ENCODE assay signal across 20 mouse cellular contexts in genomic region chr12:8329236-8329635, GRCm38 (mm10). TPM values are rescaled to one million over a fixed set of nuclear protein-coding genes. Genes with fewer than 3 reads are reported as not detected.
DNase-seq lines count a peak whose midpoint lies in the region; ATAC-seq and TF ChIP-seq lines count a peak whose summit lies in the region.
"Had no signal": no experiment of that assay in that cellular context is flagged by ENCODE, and none has a peak within 500 bp of the region (broad histone marks: within the 10 kb centered on the region; RNA-seq: fewer than 3 reads in every experiment).

No protein-coding gene starts in this region.

- H3K9ac ChIP-seq in hindbrain, postnatal 0 days (replicated peaks; ENCODE audit: low read length) = no peak overlapping the region
- H3K9ac ChIP-seq in hindbrain, embryonic 12.5 days = no peak overlapping the region
- no peak overlapping the region for H3K9ac ChIP-seq in lung, embryonic 14.5 days
- H3K9ac ChIP-seq: forebrain, embryonic 13.5 days; hindbrain, embryonic 13.5 days; limb, embryonic 15.5 days; lung, embryonic 15.5 days; midbrain, embryonic 13.5 days; neural tube, embryonic 13.5 days had no signal

- DNase-seq in adrenal gland, postnatal 14 days = peak; percentile 77
- DNase-seq in adrenal gland, postnatal 4 days (ENCODE audit: low spot score in 2 of 2) = no peak
- DNase-seq in hindbrain, postnatal 0 days (ENCODE audit: low spot score) = no peak
- no peak for DNase-seq in lung, embryonic 14.5 days
- DNase-seq in lung, postnatal 4 days = no peak
- no peak for DNase-seq in gastrocnemius, adult 8-10 months (ENCODE audit: low spot score in 2 of 2)
- DNase-seq: cerebellum, adult 8-10 months; gastrocnemius, postnatal 36 days; right cerebral cortex, adult 18-20 months; thymus, postnatal 14 days had no signal

- no peak overlapping the region for H3K4me3 ChIP-seq in hindbrain, postnatal 0 days (ENCODE audit: low read length)
- H3K4me3 ChIP-seq in hindbrain, embryonic 12.5 days = no peak overlapping the region
- no peak overlapping the region for H3K4me3 ChIP-seq in lung, embryonic 14.5 days (ENCODE audit: low read depth, low read length)
- H3K4me3 ChIP-seq: forebrain, embryonic 13.5 days; hindbrain, embryonic 13.5 days; limb, embryonic 15.5 days; lung, embryonic 15.5 days; midbrain, embryonic 13.5 days; neural tube, embryonic 13.5 days had no signal

- whole genome bisulfite sequencing in hindbrain, postnatal 0 days = 87% methylated on average over 7 of the region's 7 CpGs
- WGBS in hindbrain, embryonic 12.5 days = 93% methylated on average over 7 of the region's 7 CpGs
- WGBS in lung, embryonic 14.5 days = 94% methylated on average over 7 of the region's 7 CpGs

- no peaks in the 10 kb centered on the region; the same call in 1 of the 2 replicates for H3K36me3 ChIP-seq in hindbrain, postnatal 0 days (ENCODE audit: insufficient read depth, low read length)
- H3K36me3 ChIP-seq in hindbrain, embryonic 12.5 days = peaks cover 11% of the 10 kb centered on the region
- peaks cover 21% of the 10 kb centered on the region for H3K36me3 ChIP-seq in lung, embryonic 14.5 days (ENCODE audit: insufficient read depth)

- H3K9me3 ChIP-seq in hindbrain, postnatal 0 days (ENCODE audit: low read length) = no peaks in the 10 kb centered on the region
- no peaks in the 10 kb centered on the region for H3K9me3 ChIP-seq in hindbrain, embryonic 12.5 days (replicated peaks)
- H3K9me3 ChIP-seq in lung, embryonic 14.5 days (ENCODE audit: low read depth, low read length) = no peaks in the 10 kb centered on the region
- H3K9me3 ChIP-seq: forebrain, embryonic 13.5 days; hindbrain, embryonic 13.5 days; limb, embryonic 15.5 days; lung, embryonic 15.5 days; midbrain, embryonic 13.5 days; neural tube, embryonic 13.5 days had no signal

- peak; percentile 32 for TF ChIP-seq CTCF in hindbrain, postnatal 0 days (IDR thresholded peaks at IDR 0.05; ENCODE audit: low read depth)
- peak; percentile 21; the same call in 1 of the 2 replicates for TF ChIP-seq CTCF in lung, embryonic 14.5 days (IDR thresholded peaks at IDR 0.05; ENCODE audit: low read depth)

- H3K4me1 ChIP-seq in hindbrain, postnatal 0 days (ENCODE audit: insufficient read depth, low read length) = peaks cover 9% of the 10 kb centered on the region; the same call in 1 of the 2 replicates
- peaks cover 24% of the 10 kb centered on the region for H3K4me1 ChIP-seq in hindbrain, embryonic 12.5 days
- peaks cover 3% of the 10 kb centered on the region; the same call in 1 of the 2 replicates for H3K4me1 ChIP-seq in lung, embryonic 14.5 days (ENCODE audit: insufficient read depth)

- no peaks in the 10 kb centered on the region for H3K27me3 ChIP-seq in hindbrain, postnatal 0 days (ENCODE audit: insufficient read depth, low read length)
- no peaks in the 10 kb centered on the region for H3K27me3 ChIP-seq in hindbrain, embryonic 12.5 days
- no peaks in the 10 kb centered on the region for H3K27me3 ChIP-seq in lung, embryonic 14.5 days (ENCODE audit: insufficient read depth, low read length)
- H3K27me3 ChIP-seq: forebrain, embryonic 13.5 days; hindbrain, embryonic 13.5 days; limb, embryonic 15.5 days; lung, embryonic 15.5 days; midbrain, embryonic 13.5 days; neural tube, embryonic 13.5 days had no signal

- H3K27ac ChIP-seq in hindbrain, postnatal 0 days = no peak overlapping the region
- no peak overlapping the region for H3K27ac ChIP-seq in hindbrain, embryonic 12.5 days
- H3K27ac ChIP-seq in lung, embryonic 14.5 days (ENCODE audit: low read depth) = no peak overlapping the region
- H3K27ac ChIP-seq: forebrain, embryonic 13.5 days; hindbrain, embryonic 13.5 days; limb, embryonic 15.5 days; lung, embryonic 15.5 days; midbrain, embryonic 13.5 days; neural tube, embryonic 13.5 days had no signal

- no peak overlapping the region for H3K4me2 ChIP-seq in hindbrain, postnatal 0 days (ENCODE audit: low read depth, low read length)
- no peak overlapping the region for H3K4me2 ChIP-seq in hindbrain, embryonic 12.5 days (replicated peaks)
- no peak overlapping the region for H3K4me2 ChIP-seq in lung, embryonic 14.5 days
- H3K4me2 ChIP-seq: forebrain, embryonic 13.5 days; hindbrain, embryonic 13.5 days; limb, embryonic 15.5 days; lung, embryonic 15.5 days; midbrain, embryonic 13.5 days; neural tube, embryonic 13.5 days had no signal

- ATAC-seq in hindbrain, postnatal 0 days = no peak
- ATAC-seq in hindbrain, embryonic 12.5 days (ENCODE audit: low FRiP score) = no peak
- no peak for ATAC-seq in lung, embryonic 14.5 days (ENCODE audit: insufficient read depth)
- ATAC-seq: forebrain, embryonic 13.5 days; midbrain, embryonic 13.5 days had no signal

RNA-seq across cellular contexts. Expression of gene Hs1bp3, which starts 16.0 kb away (rescaled TPM):
- total RNA-seq in adrenal gland, postnatal 14 days (2021) = 12.4 and 15.1 TPM in 2 replicates
- 10 to 100 TPM; 17.0 to 18.5 TPM for total RNA-seq in adrenal gland, postnatal 4 days (2021)
- 3.8 and 6.3 TPM in 2 replicates for total RNA-seq in hindbrain, postnatal 0 days (2014; rRNA removed)
- 5.5 and 6.5 TPM in 2 replicates for polyA plus RNA-seq in hindbrain, postnatal 0 days (2015; fragmentation: Nextera tagmentation; extraction: Ambion mirVana)
- polyA plus RNA-seq in hindbrain, embryonic 12.5 days (2016; fragmentation: Nextera tagmentation; extraction: Ambion mirVana) = 13.2 and 14.6 TPM in 2 replicates
- polyA plus RNA-seq in lung, embryonic 14.5 days (2014; fragmentation: Nextera tagmentation; extraction: Ambion mirVana) = 11.2 and 11.5 TPM in 2 replicates
- total RNA-seq in gastrocnemius, adult 8-10 months (2022) = 1 to 10 TPM; 4.3 to 8.4 (median 5.4) TPM

RNA-seq across cellular contexts. Expression of gene Gdf7, which starts 27.5 kb away (rescaled TPM):
- total RNA-seq in adrenal gland, postnatal 14 days (2021) = not detected in 2 replicates
- under 1 TPM in 1 of 2 experiments, not detected in 1; 0.20 TPM for total RNA-seq in adrenal gland, postnatal 4 days (2021)
- 0.83 and 3.6 TPM in 2 replicates for total RNA-seq in hindbrain, postnatal 0 days (2014; rRNA removed)
- polyA plus RNA-seq in hindbrain, postnatal 0 days (2015; fragmentation: Nextera tagmentation; extraction: Ambion mirVana) = 0.36 and 0.54 TPM in 2 replicates
- 1.9 and 2.3 TPM in 2 replicates for polyA plus RNA-seq in hindbrain, embryonic 12.5 days (2016; fragmentation: Nextera tagmentation; extraction: Ambion mirVana)
- not detected in 2 replicates for polyA plus RNA-seq in lung, embryonic 14.5 days (2014; fragmentation: Nextera tagmentation; extraction: Ambion mirVana)
- not detected for total RNA-seq in gastrocnemius, adult 8-10 months (2022)
- total RNA-seq: gastrocnemius, postnatal 36 days; MEL had no signal
- polyA plus RNA-seq: forebrain, embryonic 13.5 days; heart, embryonic 16.5 days; intestine, embryonic 14.5 days; lung, embryonic 15.5 days had no signal
